Mouse (Mus musculus) embryonic facial prominence, embryonic 11.5 days (tissue): Measurements from ENCODE around the gene Ip6k2. TPM values are rescaled to one million over a fixed set of nuclear protein-coding genes. Genes with fewer than 3 reads are reported as not detected.

ENCODE experiments used
- ATAC-seq: fragments of 200-750 bp; cut with Nextera tagmentation; replicated peaks from 2 replicates; pipeline ENCODE4 v1.8.0; 2017; ENCODE audit warnings: low read depth; ENCODE audit not compliant: insufficient number of reproducible peaks, low FRiP score, low TSS enrichment
- DNase-seq: peaks from one replicate; pipeline ENCODE4 v3.0.0-alpha.2; 2015; ENCODE audit warnings: low spot score
- H3K27ac ChIP-seq: fragments of 300-500 bp; sonication (generic); replicated peaks from 2 replicates; pipeline ENCODE4 v1.5.1; 2014; ENCODE audit warnings: mild to moderate bottlenecking, low read depth, low read length, control low read depth
- H3K27me3 ChIP-seq: fragments of 300-500 bp; sonication (generic); 2 replicates; pipeline ENCODE4 v1.6.1; 2014; ENCODE audit warnings: mild to moderate bottlenecking, low read length, moderate library complexity, mixed read lengths; ENCODE audit not compliant: control insufficient read depth, insufficient read depth
- H3K36me3 ChIP-seq: fragments of 300-500 bp; sonication (generic); replicated peaks from 2 replicates; pipeline ENCODE4 v1.6.1; 2014; ENCODE audit warnings: low read depth, mild to moderate bottlenecking, low read length, moderate library complexity, mixed read lengths; ENCODE audit not compliant: control insufficient read depth, insufficient read depth
- H3K4me1 ChIP-seq: fragments of 300-500 bp; sonication (generic); 2 replicates; pipeline ENCODE4 v1.6.1; 2014; ENCODE audit warnings: low read length, mixed read lengths; ENCODE audit not compliant: control insufficient read depth, insufficient read depth
- H3K4me2 ChIP-seq: fragments of 300-500 bp; sonication (generic); 2 replicates; pipeline ENCODE4 v1.6.1; 2014; ENCODE audit warnings: low read depth, mild to moderate bottlenecking, control low read depth, low read length, moderate library complexity
- H3K4me3 ChIP-seq: fragments of 300-500 bp; sonication (generic); 2 replicates; pipeline ENCODE4 v1.5.1; 2014; ENCODE audit warnings: low read depth, low read length, control low read depth
- H3K9ac ChIP-seq: fragments of 300-500 bp; sonication (generic); replicated peaks from 2 replicates; pipeline ENCODE4 v1.6.1; 2014; ENCODE audit warnings: mild to moderate bottlenecking, control low read depth, low read length
- H3K9me3 ChIP-seq: fragments of 300-500 bp; sonication (generic); replicated peaks from 2 replicates; pipeline ENCODE4 v1.6.1; 2016; ENCODE audit warnings: mild to moderate bottlenecking, low read length, inconsistent platforms, mixed read lengths; ENCODE audit not compliant: control insufficient read depth
- WGBS: fragments of 180-500 bp; shearing (Covaris S2); extraction: QIAGEN DNeasy Blood & Tissue Kit; methylation state at CpG from one replicate; pipeline ENCODE4 v1.1.7; 2014; 5-methylcytosine and 5-hydroxymethylcytosine counted together
- polyA plus RNA-seq: library from polyadenylated mRNA; unstranded; fragments of >200 nt; fragmentation: Nextera tagmentation; extraction: Ambion mirVana; gene quantifications from 2 replicates; pipeline ENCODE4 v1.2.1, GENCODE M21; 2014

The Ip6k2 gene
- polyA plus RNA-seq, 1 experiment from 2014 or later: 113 TPM

GRCm38 (mm10) chr9:108845390-108845789 lies 61.8 kb downstream of the Ip6k2 start:
- H3K9me3 ChIP-seq: no peaks in the 10 kb centered on the region
- no peaks in the 10 kb centered on the region for H3K36me3 ChIP-seq
- no peak overlapping the region for H3K9ac ChIP-seq

GRCm38 (mm10) chr9:108847374-108847773 lies 63.8 kb downstream of the Ip6k2 start:
- Histone ChIP-seq H3K4me1 (no peaks in the 10 kb centered on the region), H3K27me3 (no peaks in the 10 kb centered on the region), H3K9ac (no peak overlapping the region), H3K36me3 (no peaks in the 10 kb centered on the region), H3K9me3 (no peaks in the 10 kb centered on the region), H3K4me3 (no peak overlapping the region), H3K4me2 (no peak overlapping the region), H3K27ac (no peak overlapping the region)
- 81% methylated on average over 4 of the region's 4 CpGs for WGBS
- DNase-seq (no peak), ATAC-seq (no peak)

More at GRCm38 (mm10) chr9:108845390-108845789, 61.8 kb downstream of the Ip6k2 start:
- no peak overlapping the region for H3K4me3 ChIP-seq
- H3K4me1 ChIP-seq: no peaks in the 10 kb centered on the region
- ATAC-seq (no peak), DNase-seq (no peak)
- no peak overlapping the region for H3K27ac ChIP-seq
- no peaks in the 10 kb centered on the region for H3K27me3 ChIP-seq
- H3K4me2 ChIP-seq: no peak overlapping the region
- WGBS: 62% methylated on average over 5 of the region's 5 CpGs

GRCm38 (mm10) chr9:108848419-108848818 lies 64.8 kb downstream of the Ip6k2 start:
- Histone ChIP-seq H3K36me3 (no peaks in the 10 kb centered on the region), H3K4me2 (no peak overlapping the region; the same call in 1 of the 2 replicates), H3K9me3 (no peaks in the 10 kb centered on the region), H3K27ac (no peak overlapping the region), H3K4me3 (no peak overlapping the region), H3K9ac (no peak overlapping the region), H3K27me3 (no peaks in the 10 kb centered on the region), H3K4me1 (peaks cover under 1% of the 10 kb centered on the region; the same call in 1 of the 2 replicates)
- 79% methylated on average over 17 of the region's 17 CpGs for WGBS
- no peak for ATAC-seq
- no peak for DNase-seq

GRCm38 (mm10) chr9:108852976-108853375 lies 69.4 kb downstream of the Ip6k2 start, which contains the start of gene Slc26a6:
Gene Slc26a6 (plus strand): TSS chr9:108853283.
- Histone ChIP-seq H3K27ac (peak within 1 kb of the TSS; percentile 47; the same call in 1 of the 2 replicates), H3K4me1 (peaks cover 3% of the 10 kb centered on the region; the same call in 1 of the 2 replicates), H3K9me3 (no peaks in the 10 kb centered on the region), H3K36me3 (no peaks in the 10 kb centered on the region), H3K4me2 (peak within 1 kb of the TSS; percentile 87), H3K9ac (peak within 1 kb of the TSS; percentile 77), H3K27me3 (no peaks in the 10 kb centered on the region), H3K4me3 (peak within 1 kb of the TSS; percentile 81)
- no peak for DNase-seq
- no peak for ATAC-seq
- WGBS: 93% methylated on average over 3 of the region's 3 CpGs

GRCm38 (mm10) chr9:108853635-108854240 lies 70.1 kb downstream of the Ip6k2 start:
- Histone ChIP-seq H3K4me1 (peaks cover 3% of the 10 kb centered on the region; the same call in 1 of the 2 replicates), H3K4me2 (peak overlapping the region; percentile 87), H3K4me3 (peak overlapping the region; percentile 81), H3K9ac (peak overlapping the region; percentile 77), H3K9me3 (no peaks in the 10 kb centered on the region), H3K27me3 (no peaks in the 10 kb centered on the region), H3K36me3 (no peaks in the 10 kb centered on the region), H3K27ac (peak overlapping the region; percentile 47; the same call in 1 of the 2 replicates)
- WGBS: 2% methylated on average over 25 of the region's 25 CpGs
- DNase-seq: peak; percentile 96
- ATAC-seq: peak; percentile 86

- Histone ChIP-seq H3K4me1 (peaks cover 3% of the 10 kb centered on the region; the same call in 1 of the 2 replicates), H3K36me3 (no peaks in the 10 kb centered on the region), H3K27me3 (no peaks in the 10 kb centered on the region), H3K4me2 (peak overlapping the region; percentile 87), H3K4me3 (peak overlapping the region; percentile 81), H3K27ac (peak overlapping the region; percentile 47; the same call in 1 of the 2 replicates), H3K9ac (peak overlapping the region; percentile 77), H3K9me3 (no peaks in the 10 kb centered on the region)
- 0% methylated on average over 28 of the region's 28 CpGs for WGBS
- ATAC-seq (peak; percentile 81), DNase-seq (peak; percentile 90)
Measured at GRCm38 (mm10) chr9:108854241-108854696, 70.7 kb downstream of the Ip6k2 start.

GRCm38 (mm10) chr9:108855335-108855734 lies 71.7 kb downstream of the Ip6k2 start:
- no peak for ATAC-seq
- no peak overlapping the region for H3K4me2 ChIP-seq

More at GRCm38 (mm10) chr9:108855335-108855734, 71.7 kb downstream of the Ip6k2 start:
- H3K9ac ChIP-seq: no peak overlapping the region
- H3K27ac ChIP-seq: no peak overlapping the region
- no peaks in the 10 kb centered on the region for H3K9me3 ChIP-seq
- H3K36me3 ChIP-seq: no peaks in the 10 kb centered on the region
- H3K4me3 ChIP-seq: no peak overlapping the region
- peaks cover 3% of the 10 kb centered on the region; the same call in 1 of the 2 replicates for H3K4me1 ChIP-seq
- WGBS: 56% methylated on average over 5 of the region's 5 CpGs
- H3K27me3 ChIP-seq: no peaks in the 10 kb centered on the region
- no peak for DNase-seq
